Mouse (Mus musculus) bone marrow macrophage, adult 2 months (primary cell): ENCODE results near the gene S100z. TPM values are rescaled to one million over a fixed set of nuclear protein-coding genes. Genes with fewer than 3 reads are reported as not detected.

ENCODE experiments used
- H3K27ac ChIP-seq: 2 replicates; pipeline ENCODE4 v1.5.1; 2012; ENCODE audit warnings: low read depth, low read length; ENCODE audit not compliant: insufficient read depth
- H3K4me1 ChIP-seq: 2 replicates; pipeline ENCODE4 v1.6.1; 2012; ENCODE audit warnings: low read length; ENCODE audit not compliant: control insufficient read depth, insufficient read depth
- H3K4me3 ChIP-seq: 2 replicates; pipeline ENCODE4 v1.5.1; 2012; ENCODE audit warnings: mild to moderate bottlenecking, low read length, moderate library complexity; ENCODE audit not compliant: insufficient read depth
- CTCF ChIP-seq: IDR thresholded peaks from 2 replicates; pipeline ENCODE4 v1.5.1; 2012; ENCODE audit warnings: low read depth, mild to moderate bottlenecking, low read length, moderate library complexity
- POLR2A ChIP-seq: IDR thresholded peaks from 2 replicates; pipeline ENCODE4 v1.6.1; 2012; ENCODE audit warnings: mild to moderate bottlenecking, low read depth, low read length, borderline replicate concordance
- polyA plus RNA-seq: library from polyadenylated mRNA; stranded (reverse); fragments of >200 nt; gene quantifications from 2 replicates; pipeline ENCODE4 v1.2.4, GENCODE M21; 2012; ENCODE audit not compliant: missing spikeins, insufficient read depth, insufficient read length

S100z gene
- polyA plus RNA-seq, 1 experiment, result not detected

- Histone ChIP-seq H3K27ac (no peak overlapping the region), H3K4me3 (no peak overlapping the region), H3K4me1 (peaks cover 14% of the 10 kb centered on the region)
- TF ChIP-seq POLR2A, result no peak
- no peak for TF ChIP-seq CTCF
These were observed 18.1 kb upstream of the S100z start for GRCm38 (mm10) chr13:95496601-95497000.

- Histone ChIP-seq H3K4me1 (peaks cover 14% of the 10 kb centered on the region), H3K4me3 (peak overlapping the region; percentile 22), H3K27ac (peak overlapping the region; percentile 45)
- TF ChIP-seq CTCF, result no peak
- no peak for TF ChIP-seq POLR2A
These were observed 16.3 kb upstream of the S100z start for GRCm38 (mm10) chr13:95494812-95495211.

- H3K4me3 ChIP-seq, result no peak overlapping the region
- no peak for TF ChIP-seq CTCF
- TF ChIP-seq POLR2A, result no peak
- peaks cover 14% of the 10 kb centered on the region for H3K4me1 ChIP-seq
- H3K27ac ChIP-seq, result no peak overlapping the region
These were observed 14.8 kb upstream of the S100z start for GRCm38 (mm10) chr13:95493296-95493695.

GRCm38 (mm10) chr13:95491327-95491726 lies 12.8 kb upstream of the S100z start:
- Histone ChIP-seq H3K4me1 (peaks cover 14% of the 10 kb centered on the region), H3K4me3 (no peak overlapping the region), H3K27ac (no peak overlapping the region)
- TF ChIP-seq POLR2A (no peak), CTCF (no peak)

- TF ChIP-seq POLR2A (no peak), CTCF (no peak)
- H3K27ac ChIP-seq, result no peak overlapping the region
- H3K4me1 ChIP-seq, result peaks cover 2% of the 10 kb centered on the region
- H3K4me3 ChIP-seq, result no peak overlapping the region
These were observed 6.1 kb upstream of the S100z start for GRCm38 (mm10) chr13:95484664-95485063.

- TF ChIP-seq CTCF (peak; percentile 28; the same call in 1 of the 2 replicates), POLR2A (no peak)
- no peak overlapping the region for H3K27ac ChIP-seq
- H3K4me1 ChIP-seq, result peaks cover 2% of the 10 kb centered on the region
- no peak overlapping the region for H3K4me3 ChIP-seq
These were observed 2.9 kb upstream of the S100z start for GRCm38 (mm10) chr13:95481428-95481827.

- no peak for TF ChIP-seq POLR2A
- TF ChIP-seq CTCF, result no peak
- no peak overlapping the region for H3K4me3 ChIP-seq
- H3K4me1 ChIP-seq, result peaks cover 2% of the 10 kb centered on the region
These were observed 1.3 kb downstream of the S100z start for GRCm38 (mm10) chr13:95477173-95477572.

GRCm38 (mm10) chr13:95475124-95475523 lies 3.4 kb downstream of the S100z start:
- H3K4me3 ChIP-seq, result no peak overlapping the region
- TF ChIP-seq POLR2A, result no peak
- no peak for TF ChIP-seq CTCF
- no peaks in the 10 kb centered on the region for H3K4me1 ChIP-seq
- no peak overlapping the region for H3K27ac ChIP-seq

More at GRCm38 (mm10) chr13:95477173-95477572, 1.3 kb downstream of the S100z start:
- H3K27ac ChIP-seq, result no peak overlapping the region

GRCm38 (mm10) chr13:95474294-95474693 lies 4.2 kb downstream of the S100z start:
- Histone ChIP-seq H3K4me3 (no peak overlapping the region), H3K27ac (no peak overlapping the region), H3K4me1 (no peaks in the 10 kb centered on the region)
- TF ChIP-seq POLR2A (no peak), CTCF (no peak)

- Histone ChIP-seq H3K4me3 (no peak overlapping the region), H3K4me1 (no peaks in the 10 kb centered on the region)
- TF ChIP-seq POLR2A (no peak), CTCF (peak; percentile 41; the same call in 1 of the 2 replicates)
These were observed 7.6 kb downstream of the S100z start for GRCm38 (mm10) chr13:95470970-95471369.

GRCm38 (mm10) chr13:95451529-95451928 lies 27.0 kb downstream of the S100z start:
- H3K27ac ChIP-seq, result no peak overlapping the region
- no peak for TF ChIP-seq CTCF
- no peak for TF ChIP-seq POLR2A
- H3K4me3 ChIP-seq, result no peak overlapping the region
- H3K4me1 ChIP-seq, result no peaks in the 10 kb centered on the region

More at GRCm38 (mm10) chr13:95470970-95471369, 7.6 kb downstream of the S100z start:
- H3K27ac ChIP-seq, result no peak overlapping the region
